Mouse (Mus musculus) forebrain, postnatal 0 days (tissue): ENCODE results near the gene Rhof. TPM values are rescaled to one million over a fixed set of nuclear protein-coding genes. Genes with fewer than 3 reads are reported as not detected.

Source experiments
- ATAC-seq: fragments of 200-750 bp; cut with Nextera tagmentation; 2 replicates; pipeline ENCODE4 v1.8.0; 2017; ENCODE audit warnings: mild to moderate bottlenecking, moderate library complexity
- DNase-seq: peaks from one replicate; pipeline ENCODE4 v3.0.0-alpha.2; 2015
- H3K27ac ChIP-seq: fragments of 300-500 bp; sonication (generic); 2 replicates; pipeline ENCODE4 v1.5.1; 2014; ENCODE audit warnings: low read depth, mild to moderate bottlenecking, antibody characterized with exemption, low read length, moderate library complexity, mixed read lengths
- H3K27me3 ChIP-seq: fragments of 300-500 bp; sonication (generic); 2 replicates; pipeline ENCODE4 v1.6.1; 2014; ENCODE audit warnings: mild to moderate bottlenecking, low read length, mixed read lengths; ENCODE audit not compliant: insufficient read depth
- H3K36me3 ChIP-seq: fragments of 300-500 bp; sonication (generic); 2 replicates; pipeline ENCODE4 v1.6.1; 2014; ENCODE audit warnings: mild to moderate bottlenecking, moderate library complexity; ENCODE audit not compliant: insufficient read depth
- H3K4me1 ChIP-seq: fragments of 300-500 bp; sonication (generic); 2 replicates; pipeline ENCODE4 v1.6.1; 2014; ENCODE audit warnings: antibody characterized with exemption; ENCODE audit not compliant: insufficient read depth
- H3K4me2 ChIP-seq: fragments of 300-500 bp; sonication (generic); 2 replicates; pipeline ENCODE4 v1.6.1; 2014; ENCODE audit warnings: low read depth, mild to moderate bottlenecking, moderate library complexity
- H3K4me3 ChIP-seq: fragments of 300-500 bp; sonication (generic); 2 replicates; pipeline ENCODE4 v1.5.1; 2014; ENCODE audit warnings: low read depth, low read length, mixed read lengths
- H3K9ac ChIP-seq: fragments of 300-500 bp; sonication (generic); 2 replicates; pipeline ENCODE4 v1.6.1; 2014; ENCODE audit warnings: mild to moderate bottlenecking
- H3K9me3 ChIP-seq: fragments of 300-500 bp; sonication (generic); 2 replicates; pipeline ENCODE4 v1.6.1; 2016; ENCODE audit warnings: low read length
- CTCF ChIP-seq: sonication (generic); IDR thresholded peaks from 2 replicates; pipeline ENCODE4 v1.5.1; 2016; ENCODE audit warnings: antibody characterized with exemption, control low read depth, low read depth
- WGBS: fragments of 180-500 bp; shearing (Covaris S2); extraction: QIAGEN DNeasy Blood & Tissue Kit; methylation state at CpG from one replicate; pipeline ENCODE4 v1.1.7; 2014; 5-methylcytosine and 5-hydroxymethylcytosine counted together
- polyA plus RNA-seq: library from polyadenylated mRNA; unstranded; fragments of >200 nt; fragmentation: Nextera tagmentation; extraction: Ambion mirVana; gene quantifications from 2 replicates; pipeline ENCODE4 v1.2.1, GENCODE M21; 2015
- total RNA-seq: library from RNA; depleted of rRNA; stranded (reverse); fragments of >200 nt; gene quantifications from 2 replicates; pipeline ENCODE4 v1.2.3, GENCODE M21; 2014

Rhof gene
- total and polyA plus RNA-seq, 2 experiments from 2014 or later = 25.3 to 38.7 TPM

DNA sequence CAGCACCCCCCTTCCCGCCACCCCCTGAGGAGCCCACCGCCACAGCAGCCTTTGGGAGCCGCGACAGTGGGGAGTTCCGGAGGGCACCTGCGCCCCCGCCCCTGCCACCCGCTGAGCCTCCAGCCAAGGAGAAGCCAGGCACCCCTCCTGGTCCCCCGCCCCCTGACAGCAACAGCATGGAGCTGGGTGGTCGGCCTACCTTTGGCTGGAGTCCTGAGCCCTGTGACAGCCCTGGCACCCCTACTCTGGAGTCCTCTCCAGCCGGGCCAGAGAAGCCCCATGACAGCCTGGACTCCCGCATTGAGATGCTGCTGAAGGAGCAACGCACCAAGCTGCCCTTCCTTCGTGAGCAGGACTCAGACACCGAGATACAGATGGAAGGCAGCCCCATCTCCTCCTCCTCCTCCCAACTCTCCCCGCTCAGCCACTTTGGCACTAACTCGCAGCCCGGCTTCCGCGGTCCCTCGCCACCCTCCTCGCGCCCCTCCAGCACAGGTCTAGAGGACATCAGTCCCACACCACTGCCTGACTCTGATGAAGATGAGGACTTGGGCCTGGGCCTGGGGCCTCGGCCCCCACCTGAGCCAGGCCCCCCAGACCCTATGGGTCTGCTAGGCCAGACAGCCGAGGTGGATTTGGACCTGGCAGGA lies 15.7 kb upstream of the Rhof start:
- Histone ChIP-seq H3K4me2 (no peak overlapping the region; the same call in 1 of the 2 replicates), H3K4me1 (peaks cover 33% of the 10 kb centered on the region), H3K27ac (no peak overlapping the region), H3K9ac (0 out of 2 replicates have a peak overlapping the region, but pooled peaks have one; percentile 18), H3K9me3 (no peaks in the 10 kb centered on the region), H3K4me3 (no peak overlapping the region), H3K36me3 (peaks cover 38% of the 10 kb centered on the region), H3K27me3 (no peaks in the 10 kb centered on the region)
- no peak for TF ChIP-seq CTCF
- DNase-seq (no peak), ATAC-seq (no peak)
- 72% methylated on average over 25 of the region's 25 CpGs for WGBS

DNA sequence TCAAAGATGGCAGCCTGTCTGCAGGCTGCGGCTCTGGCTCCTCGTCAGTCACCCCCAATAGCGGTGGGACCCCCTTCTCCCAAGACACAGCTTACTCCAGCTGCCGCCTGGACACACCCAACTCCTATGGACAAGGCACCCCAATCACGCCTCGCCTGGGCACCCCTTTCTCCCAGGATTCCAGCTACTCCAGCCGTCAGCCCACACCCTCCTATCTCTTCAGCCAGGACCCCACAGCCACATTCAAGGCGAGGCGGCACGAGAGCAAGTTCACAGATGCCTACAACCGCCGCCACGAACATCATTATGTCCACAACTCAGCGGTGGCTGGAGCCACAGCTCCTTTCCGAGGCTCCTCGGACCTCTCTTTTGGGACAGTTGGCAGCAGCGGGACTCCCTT lies 15.1 kb upstream of the Rhof start:
- Histone ChIP-seq H3K9ac (no peak overlapping the region), H3K36me3 (peaks cover 32% of the 10 kb centered on the region), H3K4me3 (no peak overlapping the region), H3K27ac (no peak overlapping the region), H3K4me1 (peaks cover 33% of the 10 kb centered on the region), H3K27me3 (no peaks in the 10 kb centered on the region), H3K4me2 (no peak overlapping the region), H3K9me3 (no peaks in the 10 kb centered on the region)
- TF ChIP-seq CTCF = no peak
- DNase-seq (no peak), ATAC-seq (no peak)
- WGBS = 85% methylated on average over 17 of the region's 17 CpGs

DNA sequence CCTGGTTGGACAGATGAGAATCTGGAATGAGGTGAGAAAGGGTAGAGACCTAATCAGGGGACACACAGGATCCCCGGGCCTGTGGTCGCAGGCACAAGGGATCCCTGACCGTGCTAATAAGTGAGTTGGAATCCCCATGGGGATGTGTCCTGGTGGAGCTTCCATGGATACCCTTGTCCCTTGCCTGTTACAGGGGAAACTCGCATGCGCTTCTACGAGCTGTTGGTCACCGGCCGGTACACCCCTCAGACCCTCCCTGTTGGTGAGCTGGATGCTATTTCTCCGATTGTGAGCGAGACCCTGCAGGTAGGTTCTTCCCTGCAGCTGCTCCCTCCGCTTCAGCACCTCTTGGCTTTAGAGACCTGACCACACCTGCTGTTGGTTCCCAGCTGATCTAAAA lies 13.9 kb upstream of the Rhof start:
- no peak for TF ChIP-seq CTCF
- no peak for ATAC-seq
- H3K4me1 ChIP-seq = peaks cover 33% of the 10 kb centered on the region
- 88% methylated on average over 11 of the region's 11 CpGs for WGBS
- peaks cover 27% of the 10 kb centered on the region for H3K36me3 ChIP-seq
- no peaks in the 10 kb centered on the region for H3K27me3 ChIP-seq
- no peak overlapping the region for H3K4me3 ChIP-seq
- no peak overlapping the region for H3K4me2 ChIP-seq
- DNase-seq = no peak
- no peaks in the 10 kb centered on the region for H3K9me3 ChIP-seq
- no peak overlapping the region for H3K9ac ChIP-seq
- H3K27ac ChIP-seq = no peak overlapping the region

DNA sequence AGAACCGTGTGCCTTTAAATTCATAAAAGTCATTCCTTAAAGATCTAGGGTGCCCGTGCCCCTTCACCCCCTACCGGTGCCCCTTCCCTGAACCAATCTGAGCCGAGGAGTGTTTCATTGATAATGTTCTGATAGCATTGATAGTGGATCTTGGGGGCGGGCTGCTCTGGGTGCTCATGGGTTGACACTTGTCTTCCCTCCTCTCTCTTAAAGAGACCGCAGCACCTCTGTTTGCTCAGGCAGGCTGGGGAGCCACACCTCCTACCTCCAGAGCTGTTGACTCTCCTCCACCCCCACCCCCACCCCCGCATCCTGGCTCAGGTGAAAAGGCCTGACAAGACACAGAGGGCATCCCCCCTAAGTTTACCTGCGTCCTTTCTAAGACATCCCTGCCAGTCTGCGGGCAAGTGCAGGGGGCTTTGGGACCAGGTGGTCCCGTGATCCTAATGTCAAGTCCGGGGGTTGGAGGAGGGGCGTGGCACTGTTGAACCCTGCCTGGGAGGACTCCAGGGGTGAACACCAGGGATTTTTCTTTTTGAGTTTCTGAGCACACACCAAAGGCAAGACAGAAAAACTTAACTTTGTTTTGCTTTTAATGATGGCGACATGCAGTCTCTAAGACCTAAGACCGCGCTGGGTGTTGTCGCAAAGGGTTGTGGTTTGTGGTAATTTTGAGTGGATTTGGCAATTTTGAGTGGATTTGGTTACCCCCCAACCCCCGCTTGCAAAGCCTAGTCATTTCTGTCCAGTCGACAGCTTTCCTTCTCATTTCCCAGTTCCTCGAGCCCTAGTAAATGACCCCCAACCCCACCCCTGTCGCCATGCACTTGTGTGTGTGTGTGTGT lies 12.5 kb upstream of the Rhof start:
- Histone ChIP-seq H3K4me1 (peaks cover 21% of the 10 kb centered on the region; the same call in 1 of the 2 replicates), H3K4me2 (peak overlapping the region; percentile 97), H3K4me3 (peak overlapping the region; percentile 85), H3K9ac (peak overlapping the region; percentile 100), H3K27ac (no peak overlapping the region), H3K36me3 (peaks cover 27% of the 10 kb centered on the region), H3K9me3 (no peaks in the 10 kb centered on the region), H3K27me3 (no peaks in the 10 kb centered on the region)
- no peak for DNase-seq
- WGBS = 40% methylated on average over 20 of the region's 20 CpGs
- ATAC-seq = no peak
- no peak for TF ChIP-seq CTCF

DNA sequence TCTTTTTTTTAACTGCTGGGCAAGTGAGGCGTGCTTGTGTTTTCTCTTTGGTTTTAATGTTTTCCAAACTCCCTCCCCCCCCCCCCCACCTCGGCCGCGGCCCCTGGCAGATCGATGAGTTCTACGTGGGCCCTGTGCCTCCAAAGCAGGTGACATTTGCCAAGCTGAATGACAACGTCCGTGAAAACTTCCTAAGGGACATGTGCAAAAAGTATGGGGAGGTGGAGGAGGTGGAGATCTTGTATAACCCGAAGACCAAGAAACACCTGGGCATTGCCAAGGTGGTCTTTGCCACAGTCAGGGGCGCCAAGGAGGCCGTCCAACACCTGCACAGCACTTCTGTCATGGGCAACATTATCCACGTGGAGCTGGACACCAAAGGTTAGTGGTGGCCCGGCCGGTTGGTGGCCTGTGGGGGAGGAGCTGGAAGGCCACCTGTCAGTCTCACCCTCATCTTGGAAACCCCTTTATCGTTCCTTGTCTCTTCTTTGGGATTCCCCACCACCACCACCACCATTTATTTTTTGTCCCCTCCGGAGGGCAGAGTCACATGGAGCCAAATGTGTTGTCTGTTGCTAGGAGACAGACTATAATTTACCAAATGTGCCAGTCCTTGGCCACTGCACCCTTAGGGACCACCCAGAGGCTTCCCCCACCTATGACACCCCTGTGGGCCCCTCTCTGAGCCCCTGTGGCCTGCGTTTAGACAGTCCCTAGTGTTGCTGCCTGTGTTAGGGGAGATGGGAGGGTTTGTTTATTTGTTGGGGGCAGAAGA lies 11.7 kb upstream of the Rhof start:
- no peaks in the 10 kb centered on the region for H3K9me3 ChIP-seq
- H3K4me1 ChIP-seq = peaks cover 16% of the 10 kb centered on the region; the same call in 1 of the 2 replicates
- H3K4me3 ChIP-seq = peak overlapping the region; percentile 85
- H3K9ac ChIP-seq = peak overlapping the region; percentile 100
- DNase-seq (no peak), ATAC-seq (no peak)
- TF ChIP-seq CTCF = no peak
- 4% methylated on average over 17 of the region's 17 CpGs for WGBS
- H3K27me3 ChIP-seq = no peaks in the 10 kb centered on the region
- peaks cover 27% of the 10 kb centered on the region for H3K36me3 ChIP-seq
- H3K27ac ChIP-seq = no peak overlapping the region; the same call in 1 of the 2 replicates
- peak overlapping the region; percentile 97 for H3K4me2 ChIP-seq

DNA sequence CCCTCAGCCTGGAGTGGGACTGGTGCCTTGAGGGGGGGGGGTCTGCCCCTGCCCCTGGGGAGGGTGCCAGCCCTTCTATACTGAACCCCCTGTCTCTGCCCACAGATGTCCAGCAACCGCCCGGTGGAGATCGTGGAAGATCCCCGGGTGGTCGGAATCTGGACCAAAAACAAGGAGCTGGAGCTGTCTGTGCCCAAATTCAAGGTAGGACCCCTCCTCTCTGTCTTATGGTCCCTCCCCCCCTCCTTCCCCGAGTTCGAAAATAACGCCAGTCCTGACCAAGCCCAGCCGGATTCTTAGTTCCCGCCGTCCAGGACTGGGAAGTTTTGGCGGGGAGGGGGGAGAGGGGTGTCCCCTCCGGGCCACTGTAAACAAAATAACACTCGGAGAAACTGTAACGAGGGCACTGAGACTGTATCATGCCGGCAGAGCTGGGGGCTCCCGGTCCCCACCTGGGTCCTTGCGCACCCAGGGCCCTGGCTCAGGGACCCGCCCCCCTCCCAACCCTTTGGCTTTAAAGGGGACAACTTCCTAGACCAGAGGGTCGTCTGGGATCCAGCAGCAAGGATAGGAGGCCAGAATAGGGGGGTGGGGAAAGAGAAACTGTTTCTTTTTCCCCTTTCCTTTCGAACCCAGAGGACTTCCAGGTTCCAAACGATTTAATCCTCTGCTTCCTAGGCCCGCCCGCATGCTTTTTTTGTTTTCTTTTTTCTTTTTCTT lies 10.9 kb upstream of the Rhof start:
- Histone ChIP-seq H3K27me3 (no peaks in the 10 kb centered on the region), H3K4me1 (peaks cover 14% of the 10 kb centered on the region; the same call in 1 of the 2 replicates), H3K9me3 (no peaks in the 10 kb centered on the region), H3K36me3 (peaks cover 20% of the 10 kb centered on the region), H3K4me3 (peak overlapping the region; percentile 85), H3K9ac (peak overlapping the region; percentile 100), H3K4me2 (peak overlapping the region; percentile 97), H3K27ac (peak overlapping the region; percentile 100)
- no peak for ATAC-seq
- TF ChIP-seq CTCF = no peak
- WGBS = under 1% methylated on average over 24 of the region's 24 CpGs
- DNase-seq = peak; percentile 71
